In genomic region chr6:88064072-88064642, GRCm38 (mm10) we compare ENCODE assay signal across 22 mouse cellular contexts. TPM values are rescaled to one million over a fixed set of nuclear protein-coding genes. Genes with fewer than 3 reads are reported as not detected.
DNase-seq lines count a peak whose midpoint lies in the region; ATAC-seq and TF ChIP-seq lines count a peak whose summit lies in the region.
"Had no signal": no experiment of that assay in that cellular context is flagged by ENCODE, and none has a peak within 500 bp of the region (broad histone marks: within the 10 kb centered on the region; RNA-seq: fewer than 3 reads in every experiment).

No protein-coding gene starts in this region.

- no peak overlapping the region for H3K4me2 ChIP-seq in heart, postnatal 0 days (ENCODE audit: low read depth, low read length)
- H3K4me2 ChIP-seq in forebrain, embryonic 16.5 days (ENCODE audit: low read length) = no peak overlapping the region
- H3K4me2 ChIP-seq: forebrain, embryonic 13.5 days; heart, embryonic 15.5 days; hindbrain, embryonic 12.5 days; limb, embryonic 12.5 days; midbrain, embryonic 12.5 days; neural tube, embryonic 15.5 days had no signal

- H3K27me3 ChIP-seq in heart, postnatal 0 days (ENCODE audit: control insufficient read depth, insufficient read depth, low read length) = no peaks in the 10 kb centered on the region
- H3K27me3 ChIP-seq in forebrain, embryonic 16.5 days (replicated peaks; ENCODE audit: control insufficient read depth, insufficient read depth, low read length) = peaks cover 3% of the 10 kb centered on the region; the same call in 1 of the 2 replicates
- H3K27me3 ChIP-seq: heart, embryonic 15.5 days; hindbrain, embryonic 12.5 days; limb, embryonic 12.5 days; midbrain, embryonic 12.5 days; neural tube, embryonic 15.5 days had no signal

- no peak for TF ChIP-seq EP300 in heart, postnatal 0 days (IDR thresholded peaks at IDR 0.05; ENCODE audit: low read depth)

- ATAC-seq in heart, postnatal 0 days (ENCODE audit: insufficient read depth, low read depth) = no peak
- peak; percentile 67 for ATAC-seq in activated CD4-positive, CD25-positive, alpha-beta regulatory T cell, adult 4 months
- ATAC-seq in inflammation-experienced regulatory T-cells, adult 6 months = peak; percentile 69
- ATAC-seq in forebrain, embryonic 16.5 days = no peak
- ATAC-seq: forebrain, embryonic 13.5 days; intestine, postnatal 0 days had no signal

- peaks cover 6% of the 10 kb centered on the region; the same call in 1 of the 2 replicates for H3K4me1 ChIP-seq in heart, postnatal 0 days (ENCODE audit: control insufficient read depth, insufficient read depth)
- H3K4me1 ChIP-seq in forebrain, embryonic 16.5 days (replicated peaks; ENCODE audit: control insufficient read depth, insufficient read depth, low read length) = no peaks in the 10 kb centered on the region
- H3K4me1 ChIP-seq: forebrain, embryonic 13.5 days; limb, embryonic 12.5 days; midbrain, embryonic 12.5 days; neural tube, embryonic 15.5 days had no signal

- no peaks in the 10 kb centered on the region for H3K9me3 ChIP-seq in heart, postnatal 0 days (replicated peaks; ENCODE audit: control insufficient read depth, low read length)
- H3K9me3 ChIP-seq in forebrain, embryonic 16.5 days (ENCODE audit: control insufficient read depth, low read length) = no peaks in the 10 kb centered on the region
- H3K9me3 ChIP-seq: forebrain, embryonic 13.5 days; heart, embryonic 15.5 days; hindbrain, embryonic 12.5 days; limb, embryonic 12.5 days; midbrain, embryonic 12.5 days; neural tube, embryonic 15.5 days had no signal

- H3K36me3 ChIP-seq in heart, postnatal 0 days (replicated peaks; ENCODE audit: control insufficient read depth, insufficient read depth, low read length) = no peaks in the 10 kb centered on the region
- no peaks in the 10 kb centered on the region for H3K36me3 ChIP-seq in forebrain, embryonic 16.5 days (ENCODE audit: control insufficient read depth, insufficient read depth)
- H3K36me3 ChIP-seq: heart, embryonic 15.5 days; hindbrain, embryonic 12.5 days; limb, embryonic 12.5 days; midbrain, embryonic 12.5 days; neural tube, embryonic 15.5 days had no signal

- H3K4me3 ChIP-seq in heart, postnatal 0 days (ENCODE audit: low read depth, low read length) = no peak overlapping the region
- no peak overlapping the region for H3K4me3 ChIP-seq in forebrain, embryonic 16.5 days (replicated peaks; ENCODE audit: low read length)
- H3K4me3 ChIP-seq: forebrain, embryonic 13.5 days; heart, embryonic 15.5 days; hindbrain, embryonic 12.5 days; limb, embryonic 12.5 days; midbrain, embryonic 12.5 days; myocyte; neural tube, embryonic 15.5 days had no signal

- WGBS in heart, postnatal 0 days = 70% methylated on average over 3 of the region's 3 CpGs
- WGBS in forebrain, embryonic 16.5 days = 94% methylated on average over 3 of the region's 3 CpGs

- no peak overlapping the region for H3K9ac ChIP-seq in heart, postnatal 0 days (replicated peaks; ENCODE audit: low read depth, low read length)
- H3K9ac ChIP-seq in forebrain, embryonic 16.5 days (replicated peaks; ENCODE audit: low read depth, low read length) = no peak overlapping the region
- H3K9ac ChIP-seq: forebrain, embryonic 13.5 days; heart, embryonic 15.5 days; hindbrain, embryonic 12.5 days; limb, embryonic 12.5 days; liver, embryonic 14.5 days; midbrain, embryonic 12.5 days; neural tube, embryonic 15.5 days had no signal

- TF ChIP-seq CTCF in heart, postnatal 0 days (IDR thresholded peaks at IDR 0.05; ENCODE audit: low read depth) = no peak

- peak overlapping the region; percentile 80; the same call in 1 of the 2 replicates for H3K27ac ChIP-seq in heart, postnatal 0 days (ENCODE audit: low read depth)
- H3K27ac ChIP-seq in forebrain, embryonic 16.5 days (ENCODE audit: low read length) = no peak overlapping the region
- H3K27ac ChIP-seq: forebrain, embryonic 13.5 days; hindbrain, embryonic 12.5 days; limb, embryonic 12.5 days; liver, embryonic 14.5 days; midbrain, embryonic 12.5 days; neural tube, embryonic 15.5 days had no signal

- DNase-seq in heart, postnatal 0 days (ENCODE audit: low spot score) = no peak
- DNase-seq in heart, adult 9 months (ENCODE audit: low spot score in 2 of 2) = no peak
- peak; percentile 51 for DNase-seq in A20 (ENCODE audit: low read depth, low spot score)
- DNase-seq in urinary bladder, adult 2 months (ENCODE audit: low spot score) = no peak
- no peak for DNase-seq in left cerebral cortex, adult 11 months (ENCODE audit: low spot score)
- DNase-seq: adrenal gland, postnatal 10 days; cerebellum, adult 9-10 months; heart, adult 11 months; lung, postnatal 36 days; retina, postnatal 1 day had no signal

RNA-seq across cellular contexts. Expression of gene Rab7, which starts 19.1 kb away (rescaled TPM):
- total RNA-seq in heart, postnatal 0 days (2014; rRNA removed; ENCODE audit: low replicate concordance) = 62.7 and 90.1 TPM in 2 replicates
- 193 and 196 TPM in 2 replicates for polyA plus RNA-seq in heart, postnatal 0 days (2015; fragmentation: Nextera tagmentation; extraction: Ambion mirVana)
- 100 to 1,000 TPM; 294 to 336 TPM for polyA plus RNA-seq in activated CD4-positive, CD25-positive, alpha-beta regulatory T cell, adult 4 months (2017; shearing (Covaris generic))
- polyA plus RNA-seq in inflammation-experienced regulatory T-cells, adult 6 months (2017; shearing (Covaris generic)) = 100 to 1,000 TPM; 271 to 323 (median 302) TPM
- 400 and 428 TPM in 2 replicates for polyA plus RNA-seq in urinary bladder, adult 2 months (2012; rRNA removed)
- 343 TPM in 2 replicates for polyA plus RNA-seq in forebrain, embryonic 16.5 days (2015; fragmentation: Nextera tagmentation; extraction: Ambion mirVana)

RNA-seq across cellular contexts. Expression of gene Rpn1, which starts 20.1 kb away (rescaled TPM):
- total RNA-seq in heart, postnatal 0 days (2014; rRNA removed; ENCODE audit: low replicate concordance) = 120 and 133 TPM in 2 replicates
- 99.0 and 104 TPM in 2 replicates for polyA plus RNA-seq in heart, postnatal 0 days (2015; fragmentation: Nextera tagmentation; extraction: Ambion mirVana)
- 100 to 1,000 TPM; 100 to 113 TPM for polyA plus RNA-seq in activated CD4-positive, CD25-positive, alpha-beta regulatory T cell, adult 4 months (2017; shearing (Covaris generic))
- polyA plus RNA-seq in inflammation-experienced regulatory T-cells, adult 6 months (2017; shearing (Covaris generic)) = 100 to 1,000 TPM in 2 of 3 experiments, 10 to 100 TPM in 1; 82.7 to 138 (median 128) TPM
- polyA plus RNA-seq in urinary bladder, adult 2 months (2012; rRNA removed) = 164 and 173 TPM in 2 replicates
- polyA plus RNA-seq in forebrain, embryonic 16.5 days (2015; fragmentation: Nextera tagmentation; extraction: Ambion mirVana) = 273 and 275 TPM in 2 replicates

Comparison
In these comparisons a context has a peak if more than half of its experiments do, and no peak if none do; other contexts are left out.
1. ATAC-seq: peak in activated CD4-positive, CD25-positive, alpha-beta regulatory T cell, adult 4 months (single experiment) and inflammation-experienced regulatory T-cells, adult 6 months (single experiment); none in heart, postnatal 0 days (single experiment) and forebrain, embryonic 16.5 days (single experiment).